Mouse (Mus musculus): Measurements from ENCODE around the gene Zbtb20. TPM values are rescaled to one million over a fixed set of nuclear protein-coding genes. Genes with fewer than 3 reads are reported as not detected.

Gene Zbtb20
- polyA plus RNA-seq, 1 experiment, result 11.2 TPM

GRCm38 (mm10) chr16:43443034-43443433, 567.4 kb downstream of the Zbtb20 start:
- Histone ChIP-seq H3K4me1 (ENCODE audit: control insufficient read depth, insufficient read depth, low read length) (peaks cover 2% of the 10 kb centered on the region), H3K4me3 (replicated peaks; ENCODE audit: control insufficient read depth, low read depth, low read length) (no peak overlapping the region), H3K27ac (ENCODE audit: control insufficient read depth, insufficient read depth, low read depth, low read length, poor library complexity) (no peak overlapping the region)
- WGBS, result 79% methylated on average over 2 of the region's 2 CpGs
- TF ChIP-seq CTCF (IDR thresholded peaks at IDR 0.05; ENCODE audit: control insufficient read depth, insufficient read depth, low read length), result no peak
- TF ChIP-seq POLR2A (IDR thresholded peaks at IDR 0.05; ENCODE audit: borderline replicate concordance, control insufficient read depth, low read depth, low read length), result no peak

GRCm38 (mm10) chr16:43448141-43448981, 572.7 kb downstream of the Zbtb20 start:
- Histone ChIP-seq H3K27ac (ENCODE audit: control insufficient read depth, insufficient read depth, low read depth, low read length, poor library complexity) (peak overlapping the region; percentile 27; the same call in 1 of the 2 replicates), H3K4me3 (replicated peaks; ENCODE audit: control insufficient read depth, low read depth, low read length) (no peak overlapping the region), H3K4me1 (ENCODE audit: control insufficient read depth, insufficient read depth, low read length) (peaks cover 2% of the 10 kb centered on the region)
- TF ChIP-seq POLR2A (IDR thresholded peaks at IDR 0.05; ENCODE audit: borderline replicate concordance, control insufficient read depth, low read depth, low read length) (no peak), CTCF (IDR thresholded peaks at IDR 0.05; ENCODE audit: control insufficient read depth, insufficient read depth, low read length) (no peak)
- 10% methylated on average over 5 of the region's 5 CpGs for WGBS

GRCm38 (mm10) chr16:43454370-43454934, 578.8 kb downstream of the Zbtb20 start:
- TF ChIP-seq POLR2A (IDR thresholded peaks at IDR 0.05; ENCODE audit: borderline replicate concordance, control insufficient read depth, low read depth, low read length) (no peak), CTCF (IDR thresholded peaks at IDR 0.05; ENCODE audit: control insufficient read depth, insufficient read depth, low read length) (no peak)
- Histone ChIP-seq H3K4me1 (ENCODE audit: control insufficient read depth, insufficient read depth, low read length) (peaks cover 2% of the 10 kb centered on the region; the same call in 1 of the 2 replicates), H3K27ac (ENCODE audit: control insufficient read depth, insufficient read depth, low read depth, low read length, poor library complexity) (no peak overlapping the region), H3K4me3 (replicated peaks; ENCODE audit: control insufficient read depth, low read depth, low read length) (no peak overlapping the region)
- 33% methylated on average over 4 of the region's 4 CpGs for WGBS

GRCm38 (mm10) chr16:43456446-43457172, 580.9 kb downstream of the Zbtb20 start:
- Histone ChIP-seq H3K4me1 (ENCODE audit: control insufficient read depth, insufficient read depth, low read length) (peaks cover 2% of the 10 kb centered on the region; the same call in 1 of the 2 replicates), H3K27ac (ENCODE audit: control insufficient read depth, insufficient read depth, low read depth, low read length, poor library complexity) (no peak overlapping the region), H3K4me3 (replicated peaks; ENCODE audit: control insufficient read depth, low read depth, low read length) (no peak overlapping the region)
- 81% methylated on average over 8 of the region's 8 CpGs for WGBS
- TF ChIP-seq CTCF (IDR thresholded peaks at IDR 0.05; ENCODE audit: control insufficient read depth, insufficient read depth, low read length), result no peak
- TF ChIP-seq POLR2A (IDR thresholded peaks at IDR 0.05; ENCODE audit: borderline replicate concordance, control insufficient read depth, low read depth, low read length), result no peak

- 78% methylated on average over 8 of the region's 8 CpGs for WGBS
- Histone ChIP-seq H3K4me1 (ENCODE audit: control insufficient read depth, insufficient read depth, low read length) (peaks cover 2% of the 10 kb centered on the region; the same call in 1 of the 2 replicates), H3K27ac (ENCODE audit: control insufficient read depth, insufficient read depth, low read depth, low read length, poor library complexity) (no peak overlapping the region), H3K4me3 (replicated peaks; ENCODE audit: control insufficient read depth, low read depth, low read length) (no peak overlapping the region)
- TF ChIP-seq POLR2A (IDR thresholded peaks at IDR 0.05; ENCODE audit: borderline replicate concordance, control insufficient read depth, low read depth, low read length) (no peak), CTCF (IDR thresholded peaks at IDR 0.05; ENCODE audit: control insufficient read depth, insufficient read depth, low read length) (no peak)
Measured at GRCm38 (mm10) chr16:43457814-43458213, 582.1 kb downstream of the Zbtb20 start.

- H3K4me1 ChIP-seq (ENCODE audit: control insufficient read depth, insufficient read depth, low read length), result peaks cover 2% of the 10 kb centered on the region; the same call in 1 of the 2 replicates
- H3K27ac ChIP-seq (ENCODE audit: control insufficient read depth, insufficient read depth, low read depth, low read length, poor library complexity), result no peak overlapping the region
- WGBS, result 82% methylated on average over 7 of the region's 7 CpGs
- TF ChIP-seq CTCF (IDR thresholded peaks at IDR 0.05; ENCODE audit: control insufficient read depth, insufficient read depth, low read length) (no peak), POLR2A (IDR thresholded peaks at IDR 0.05; ENCODE audit: borderline replicate concordance, control insufficient read depth, low read depth, low read length) (no peak)
- no peak overlapping the region for H3K4me3 ChIP-seq (replicated peaks; ENCODE audit: control insufficient read depth, low read depth, low read length)
Measured at GRCm38 (mm10) chr16:43458726-43459223, 583.1 kb downstream of the Zbtb20 start.

GRCm38 (mm10) chr16:43461745-43462378, 586.2 kb downstream of the Zbtb20 start:
- Histone ChIP-seq H3K4me1 (ENCODE audit: control insufficient read depth, insufficient read depth, low read length) (no peaks in the 10 kb centered on the region), H3K4me3 (replicated peaks; ENCODE audit: control insufficient read depth, low read depth, low read length) (no peak overlapping the region), H3K27ac (ENCODE audit: control insufficient read depth, insufficient read depth, low read depth, low read length, poor library complexity) (no peak overlapping the region)
- WGBS, result 83% methylated on average over 3 of the region's 3 CpGs
- TF ChIP-seq CTCF (IDR thresholded peaks at IDR 0.05; ENCODE audit: control insufficient read depth, insufficient read depth, low read length) (no peak), POLR2A (IDR thresholded peaks at IDR 0.05; ENCODE audit: borderline replicate concordance, control insufficient read depth, low read depth, low read length) (no peak)

Data from bone marrow, adult 2 months (tissue).